Mouse (Mus musculus): ENCODE results near the gene Tff3.

DNA sequence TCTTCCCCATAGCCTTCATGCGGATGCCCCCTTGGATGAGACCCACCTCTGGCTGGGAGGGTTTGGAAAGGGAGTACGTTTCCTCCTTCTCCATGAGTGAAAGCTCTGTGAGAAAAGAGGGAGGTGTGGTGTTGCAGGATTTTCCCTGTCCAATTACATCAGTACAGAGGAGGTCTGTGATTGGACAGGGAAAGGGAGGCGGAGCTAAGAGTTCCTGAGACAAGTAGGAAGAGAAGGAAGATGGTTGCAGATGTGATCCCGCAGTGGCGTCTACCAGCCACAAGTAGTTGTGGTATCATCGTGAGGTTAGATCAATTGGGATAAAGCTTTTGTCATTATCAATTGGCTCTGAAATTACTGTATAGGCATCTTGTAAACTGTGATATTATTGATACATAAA, 28.5 kb upstream of the Tff3 start:
- no peak for TF ChIP-seq CTCF (IDR thresholded peaks at IDR 0.05; ENCODE audit: borderline replicate concordance, insufficient read depth, low read length)
- no peak for TF ChIP-seq POLR2A (IDR thresholded peaks at IDR 0.05; ENCODE audit: low read depth, low read length)

All from embryonic fibroblast, embryonic 13.5 days (primary cell).